Mouse (Mus musculus) large intestine, adult 2 months (tissue): ENCODE measurements around the gene Adamts6. TPM values are rescaled to one million over a fixed set of nuclear protein-coding genes. Genes with fewer than 3 reads are reported as not detected.

ENCODE experiments used
- DNase-seq: peaks from one replicate; pipeline ENCODE4 v3.0.0-alpha.2; 2012; ENCODE audit warnings: low read depth, low spot score
- whole genome bisulfite sequencing: fragments of 180-500 bp; shearing (Covaris S2); methylation state at CpG from one replicate; pipeline ENCODE4 v1.1.7; 2018; 5-methylcytosine and 5-hydroxymethylcytosine counted together
- polyA plus RNA-seq: library from polyadenylated mRNA; depleted of rRNA; stranded (reverse); fragments of >200 nt; gene quantifications from 2 replicates; pipeline ENCODE4 v1.2.3, GENCODE M21; 2012

Adamts6 gene
- polyA plus RNA-seq, 1 experiment: 0.61 TPM

- no peak for DNase-seq
- 93% methylated on average over 1 of the region's 1 CpGs for WGBS
Measured at GRCm38 (mm10) chr13:104453271-104453974, 165.8 kb downstream of the Adamts6 start.

- 92% methylated on average over 1 of the region's 1 CpGs for WGBS
Measured at GRCm38 (mm10) chr13:104460287-104460686, 172.7 kb downstream of the Adamts6 start.

GRCm38 (mm10) chr13:104468061-104468460, 180.4 kb downstream of the Adamts6 start:
- no peak for DNase-seq
- WGBS: 63% methylated on average over 1 of the region's 1 CpGs

More at GRCm38 (mm10) chr13:104460287-104460686, 172.7 kb downstream of the Adamts6 start:
- no peak for DNase-seq

- no peak for DNase-seq
- 62% methylated on average over 9 of the region's 9 CpGs for WGBS
Measured at GRCm38 (mm10) chr13:104476285-104476956, 188.8 kb downstream of the Adamts6 start.

GRCm38 (mm10) chr13:104482426-104483089, 194.9 kb downstream of the Adamts6 start:
- no peak for DNase-seq
- 86% methylated on average over 8 of the region's 8 CpGs for WGBS

GRCm38 (mm10) chr13:104483111-104483722, 195.6 kb downstream of the Adamts6 start:
- 94% methylated on average over 12 of the region's 12 CpGs for WGBS
- DNase-seq: no peak

DNA sequence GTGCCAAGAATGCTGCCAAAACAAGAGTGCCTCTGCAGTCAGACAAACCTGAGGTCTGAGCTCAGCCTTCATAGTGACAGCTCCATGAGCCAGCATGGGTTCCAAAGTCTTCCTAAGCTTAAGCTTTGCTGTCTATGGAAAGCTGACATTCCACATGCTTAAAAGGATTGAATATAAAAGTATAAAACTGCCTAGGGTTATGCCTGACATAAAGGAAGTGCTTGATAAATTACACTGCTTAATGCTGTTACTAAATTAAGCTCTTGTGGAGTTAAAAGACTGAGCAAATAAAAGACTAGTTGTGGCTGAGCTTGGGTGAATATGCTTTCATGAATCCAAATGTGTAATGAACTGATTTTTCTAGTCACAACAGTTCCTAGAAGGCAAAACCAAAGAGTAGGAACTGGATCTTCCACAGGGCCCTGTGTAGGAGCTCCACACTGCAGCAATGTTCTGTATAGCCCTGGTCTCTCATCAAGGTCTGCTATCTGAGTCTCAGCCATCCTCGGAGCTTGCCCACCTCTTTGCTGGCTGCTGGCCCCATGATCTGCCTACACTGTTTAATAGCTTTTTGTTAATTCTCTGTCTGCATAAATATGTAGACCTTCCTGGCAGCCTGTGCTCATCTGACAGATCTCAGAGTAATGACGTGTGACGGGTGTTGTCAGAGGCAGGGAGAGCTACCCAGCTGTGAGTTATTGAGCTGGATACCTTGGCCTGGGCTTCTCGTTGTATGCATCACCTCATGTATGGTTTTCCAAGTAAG, 203.6 kb downstream of the Adamts6 start:
- whole genome bisulfite sequencing: 73% methylated on average over 4 of the region's 4 CpGs
- DNase-seq: no peak

DNA sequence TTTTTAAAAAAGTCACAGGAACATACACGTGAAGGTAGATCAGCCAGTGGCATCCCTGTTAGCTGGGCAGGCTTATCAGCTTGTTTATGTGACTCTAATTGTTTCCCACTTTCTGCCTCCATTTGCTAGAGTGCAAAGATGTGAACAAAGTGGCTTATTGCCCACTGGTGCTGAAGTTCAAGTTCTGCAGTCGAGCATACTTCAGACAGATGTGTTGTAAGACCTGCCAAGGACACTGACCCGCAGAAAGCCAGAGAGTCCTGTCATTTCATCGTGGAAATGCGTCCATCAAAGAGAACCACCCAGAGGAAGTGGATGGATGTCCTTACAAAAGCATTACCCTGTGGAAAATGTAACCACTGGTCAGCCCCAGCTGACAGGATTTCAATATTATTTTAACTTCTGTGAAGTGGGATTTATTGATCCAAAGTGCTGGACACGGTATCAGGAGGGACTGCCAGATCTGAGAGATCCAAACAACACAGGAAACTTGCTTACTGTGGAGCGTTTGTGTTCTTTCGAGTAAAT, 205.9 kb downstream of the Adamts6 start:
- WGBS: 33% methylated on average over 8 of the region's 8 CpGs
- no peak for DNase-seq

GRCm38 (mm10) chr13:104494200-104494873, 206.7 kb downstream of the Adamts6 start:
- no peak for DNase-seq
- 77% methylated on average over 8 of the region's 8 CpGs for WGBS

- no peak for DNase-seq
- 61% methylated on average over 3 of the region's 3 CpGs for WGBS
Measured at GRCm38 (mm10) chr13:104497592-104497991, 210.0 kb downstream of the Adamts6 start.

GRCm38 (mm10) chr13:104498669-104499068, 211.0 kb downstream of the Adamts6 start:
- no peak for DNase-seq
- 97% methylated on average over 6 of the region's 6 CpGs for WGBS

- 73% methylated on average over 9 of the region's 9 CpGs for WGBS
- no peak for DNase-seq
Measured at GRCm38 (mm10) chr13:104499116-104500040, 211.7 kb downstream of the Adamts6 start.

- WGBS: 93% methylated on average over 7 of the region's 7 CpGs
- no peak for DNase-seq
Measured at GRCm38 (mm10) chr13:104502406-104502805, 214.8 kb downstream of the Adamts6 start.

- no peak for DNase-seq
- WGBS: 67% methylated on average over 1 of the region's 1 CpGs
Measured at GRCm38 (mm10) chr13:104504043-104504442, 216.4 kb downstream of the Adamts6 start.

GRCm38 (mm10) chr13:104506165-104506875, 218.7 kb downstream of the Adamts6 start:
- 57% methylated on average over 6 of the region's 6 CpGs for WGBS
- no peak for DNase-seq

DNA sequence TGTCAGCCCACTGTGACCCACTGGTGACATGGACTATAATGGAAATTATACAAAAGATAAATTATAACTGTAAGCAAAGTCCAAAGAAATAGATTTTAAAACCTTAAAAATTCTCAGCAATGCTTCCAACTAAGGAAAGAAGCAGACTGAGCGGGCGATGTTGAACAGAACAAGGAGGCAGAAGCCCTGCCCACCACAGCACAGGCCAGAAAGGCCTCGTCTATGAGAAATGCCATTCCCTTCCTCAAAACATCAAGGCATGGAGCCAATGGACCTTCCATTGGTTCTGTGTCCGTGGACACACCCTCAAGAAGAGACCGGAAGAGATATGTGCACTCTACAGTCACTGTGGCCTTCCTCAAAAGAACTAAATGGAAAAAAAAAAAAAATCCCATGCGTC, 220.0 kb downstream of the Adamts6 start:
- 89% methylated on average over 6 of the region's 6 CpGs for WGBS
- DNase-seq: no peak
